Mouse (Mus musculus) forebrain, embryonic 12.5 days (tissue): ENCODE measurements around the gene Pdzrn4. TPM values are rescaled to one million over a fixed set of nuclear protein-coding genes. Genes with fewer than 3 reads are reported as not detected.
A peak's percentile ranks its signal among the peaks of the same experiment; 100 is the strongest.

ENCODE experiments used
- ATAC-seq: fragments of 200-750 bp; cut with Nextera tagmentation; 2 replicates; pipeline ENCODE4 v1.8.0; 2017; ENCODE audit warnings: moderate TSS enrichment; ENCODE audit not compliant: low FRiP score
- H3K27ac ChIP-seq: fragments of 300-500 bp; sonication (generic); 2 replicates; pipeline ENCODE4 v1.5.1; 2016; ENCODE audit warnings: mild to moderate bottlenecking
- H3K27me3 ChIP-seq: fragments of 300-500 bp; sonication (generic); 2 replicates; pipeline ENCODE4 v1.6.1; 2016; ENCODE audit warnings: mild to moderate bottlenecking
- H3K36me3 ChIP-seq: fragments of 300-500 bp; sonication (generic); replicated peaks from 2 replicates; pipeline ENCODE4 v1.6.1; 2016; ENCODE audit warnings: mild to moderate bottlenecking
- H3K4me1 ChIP-seq: fragments of 300-500 bp; sonication (generic); 2 replicates; pipeline ENCODE4 v1.6.1; 2016
- H3K4me2 ChIP-seq: fragments of 300-500 bp; sonication (generic); 2 replicates; pipeline ENCODE4 v1.6.1; 2016; ENCODE audit warnings: mild to moderate bottlenecking, moderate library complexity
- H3K4me3 ChIP-seq: fragments of 300-500 bp; sonication (generic); replicated peaks from 2 replicates; pipeline ENCODE4 v1.5.1; 2016; ENCODE audit warnings: mild to moderate bottlenecking
- H3K9ac ChIP-seq: fragments of 300-500 bp; sonication (generic); 2 replicates; pipeline ENCODE4 v1.6.1; 2016; ENCODE audit warnings: mild to moderate bottlenecking
- H3K9me3 ChIP-seq: fragments of 300-500 bp; sonication (generic); 2 replicates; pipeline ENCODE4 v1.6.1; 2016
- WGBS: fragments of 180-500 bp; shearing (Covaris S2); methylation state at CpG from one replicate; pipeline ENCODE4 v1.1.7; 2016; 5-methylcytosine and 5-hydroxymethylcytosine counted together
- polyA plus RNA-seq: library from polyadenylated mRNA; unstranded; fragments of >200 nt; fragmentation: Nextera tagmentation; extraction: Ambion mirVana; gene quantifications from 2 replicates; pipeline ENCODE4 v1.2.1, GENCODE M21; 2016

The Pdzrn4 gene
- polyA plus RNA-seq, 1 experiment from 2014 or later: 6.7 TPM

- peak overlapping the region; percentile 61; the same call in 1 of the 2 replicates for H3K27ac ChIP-seq
- peak overlapping the region; percentile 29; the same call in 1 of the 2 replicates for H3K9ac ChIP-seq
- peak overlapping the region; percentile 31 for H3K4me3 ChIP-seq
- H3K9me3 ChIP-seq: 0 out of 2 replicates have a peak, but pooled peaks cover 2% of the 10 kb centered on the region
- peak overlapping the region; percentile 55 for H3K4me2 ChIP-seq
- H3K4me1 ChIP-seq: peaks cover 32% of the 10 kb centered on the region
- ATAC-seq: peak; percentile 71
- WGBS: under 1% methylated on average over 18 of the region's 18 CpGs
- no peaks in the 10 kb centered on the region for H3K36me3 ChIP-seq
- H3K27me3 ChIP-seq: peaks cover 14% of the 10 kb centered on the region
Observed at GRCm38 (mm10) chr15:92598380-92599295, 202.0 kb downstream of the Pdzrn4 start.

DNA sequence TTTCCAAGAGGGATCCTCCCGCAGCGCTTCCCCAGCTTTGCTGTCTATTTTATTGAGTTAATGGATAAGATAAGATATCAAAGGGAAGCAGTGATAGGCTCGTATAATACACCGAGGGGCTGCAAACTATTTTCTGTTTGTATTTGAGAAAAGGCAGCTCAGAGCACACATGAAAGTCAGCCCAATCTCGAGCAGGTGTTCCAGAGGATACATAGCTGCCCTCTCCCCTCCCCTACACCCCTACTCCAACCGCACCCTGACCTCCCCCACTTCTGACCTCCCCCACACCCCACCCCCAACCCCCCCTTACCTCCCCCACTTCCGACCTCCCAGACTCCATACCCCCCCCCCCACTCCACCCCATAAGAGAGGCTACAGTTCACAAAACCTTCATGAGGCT is 202.7 kb downstream of the Pdzrn4 start:
- Histone ChIP-seq H3K36me3 (no peaks in the 10 kb centered on the region), H3K27ac (0 out of 2 replicates have a peak overlapping the region, but pooled peaks have one; percentile 61), H3K4me3 (peak overlapping the region; percentile 31), H3K9ac (peak overlapping the region; percentile 29; the same call in 1 of the 2 replicates), H3K9me3 (0 out of 2 replicates have a peak, but pooled peaks cover 6% of the 10 kb centered on the region), H3K4me2 (peak overlapping the region; percentile 55), H3K27me3 (peaks cover 18% of the 10 kb centered on the region), H3K4me1 (peaks cover 32% of the 10 kb centered on the region)
- ATAC-seq: no peak
- WGBS: 5% methylated on average over 7 of the region's 7 CpGs

DNA sequence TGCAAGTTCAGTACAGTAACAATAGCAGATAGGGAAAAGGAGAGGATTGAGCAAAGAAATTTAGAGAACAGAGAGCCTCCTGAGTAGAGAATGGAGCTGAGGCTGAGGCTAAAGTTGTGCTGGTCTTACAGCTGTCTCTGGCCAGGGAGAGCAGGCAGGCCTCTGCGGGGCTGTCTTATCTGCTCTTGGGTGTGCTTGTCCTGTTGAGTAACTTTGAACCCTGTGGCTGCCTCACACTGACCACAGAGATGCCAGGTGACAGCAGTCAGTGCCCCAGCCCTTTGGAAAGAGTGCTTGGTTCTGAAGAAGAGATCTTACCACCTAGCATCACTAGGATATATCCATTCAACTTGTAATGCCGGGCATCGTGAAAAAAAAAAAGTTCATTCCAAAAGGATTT is 214.2 kb downstream of the Pdzrn4 start:
- H3K27ac ChIP-seq: no peak overlapping the region
- no peaks in the 10 kb centered on the region for H3K9me3 ChIP-seq
- H3K27me3 ChIP-seq: no peaks in the 10 kb centered on the region
- H3K4me3 ChIP-seq: no peak overlapping the region
- no peak for ATAC-seq
- 93% methylated on average over 3 of the region's 3 CpGs for WGBS
- no peak overlapping the region for H3K4me2 ChIP-seq
- no peak overlapping the region for H3K9ac ChIP-seq
- H3K36me3 ChIP-seq: no peaks in the 10 kb centered on the region
- H3K4me1 ChIP-seq: peaks cover 12% of the 10 kb centered on the region

DNA sequence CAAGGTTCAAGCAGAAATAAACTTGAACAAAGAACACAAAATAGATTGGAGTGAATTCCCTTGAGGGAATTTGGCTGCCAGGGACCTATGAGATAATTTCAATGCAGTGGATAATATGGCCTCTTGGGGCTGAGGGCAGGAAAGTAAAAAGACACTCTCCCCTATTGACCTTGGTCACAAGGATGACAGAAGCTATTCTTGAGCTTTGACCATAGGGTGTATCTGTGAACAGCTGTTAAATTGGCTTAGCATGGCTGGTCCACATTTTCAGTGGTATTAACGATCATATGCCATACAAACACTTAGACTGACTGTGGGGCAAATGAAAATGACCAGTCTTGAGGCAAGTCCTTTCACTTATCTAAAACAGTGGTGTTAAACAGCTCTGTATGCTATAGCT is 215.7 kb downstream of the Pdzrn4 start:
- Histone ChIP-seq H3K4me3 (no peak overlapping the region), H3K27ac (no peak overlapping the region), H3K9me3 (no peaks in the 10 kb centered on the region), H3K4me2 (no peak overlapping the region), H3K36me3 (no peaks in the 10 kb centered on the region), H3K9ac (no peak overlapping the region), H3K4me1 (peaks cover 12% of the 10 kb centered on the region), H3K27me3 (no peaks in the 10 kb centered on the region)
- 38% methylated on average over 1 of the region's 1 CpGs for WGBS
- no peak for ATAC-seq

GRCm38 (mm10) chr15:92613228-92613627 is 216.5 kb downstream of the Pdzrn4 start:
- Histone ChIP-seq H3K4me2 (no peak overlapping the region), H3K9ac (no peak overlapping the region), H3K27me3 (no peaks in the 10 kb centered on the region), H3K4me3 (no peak overlapping the region), H3K9me3 (no peaks in the 10 kb centered on the region), H3K4me1 (peaks cover 12% of the 10 kb centered on the region), H3K27ac (no peak overlapping the region), H3K36me3 (no peaks in the 10 kb centered on the region)
- no peak for ATAC-seq
- WGBS: 77% methylated on average over 3 of the region's 3 CpGs

DNA sequence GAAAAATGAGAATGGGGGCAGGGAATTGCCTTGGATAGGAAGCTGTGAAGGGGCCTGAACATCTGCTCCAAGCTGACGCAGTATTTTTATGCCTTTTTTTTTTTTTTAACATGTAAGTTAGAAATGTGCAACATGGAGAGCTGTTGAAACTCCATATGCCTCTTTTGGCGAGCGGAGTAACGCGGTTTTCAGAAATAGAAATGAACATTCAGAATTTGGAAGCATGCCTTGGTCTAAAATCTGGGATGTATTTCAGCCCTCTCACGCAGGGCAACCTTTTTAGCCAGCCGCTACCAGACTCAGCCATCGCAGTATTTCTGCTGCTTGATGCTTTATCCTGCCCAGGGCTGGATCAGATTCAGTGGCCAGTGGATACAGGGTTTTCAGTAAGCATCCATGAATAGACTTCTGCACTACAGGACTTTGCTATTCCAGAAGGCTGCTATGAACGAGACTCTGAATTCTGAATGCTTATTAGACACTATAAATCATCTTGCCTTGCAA is 225.1 kb downstream of the Pdzrn4 start:
- Histone ChIP-seq H3K4me1 (no peaks in the 10 kb centered on the region), H3K27ac (0 out of 2 replicates have a peak overlapping the region, but pooled peaks have one; percentile 9), H3K9me3 (no peaks in the 10 kb centered on the region), H3K9ac (no peak overlapping the region), H3K4me3 (no peak overlapping the region), H3K36me3 (no peaks in the 10 kb centered on the region), H3K4me2 (no peak overlapping the region), H3K27me3 (no peaks in the 10 kb centered on the region)
- no peak for ATAC-seq
- 82% methylated on average over 9 of the region's 9 CpGs for WGBS

- Histone ChIP-seq H3K4me1 (no peaks in the 10 kb centered on the region), H3K27me3 (no peaks in the 10 kb centered on the region), H3K9ac (no peak overlapping the region), H3K4me2 (no peak overlapping the region), H3K9me3 (no peaks in the 10 kb centered on the region), H3K36me3 (no peaks in the 10 kb centered on the region), H3K4me3 (no peak overlapping the region), H3K27ac (no peak overlapping the region)
- no peak for ATAC-seq
- 79% methylated on average over 5 of the region's 5 CpGs for WGBS
Observed at GRCm38 (mm10) chr15:92622323-92622722, 225.6 kb downstream of the Pdzrn4 start.

- ATAC-seq: no peak
- Histone ChIP-seq H3K4me1 (peaks cover 11% of the 10 kb centered on the region), H3K9ac (no peak overlapping the region), H3K36me3 (no peaks in the 10 kb centered on the region), H3K9me3 (no peaks in the 10 kb centered on the region), H3K27ac (no peak overlapping the region), H3K4me2 (no peak overlapping the region), H3K4me3 (no peak overlapping the region), H3K27me3 (0 out of 2 replicates have a peak, but pooled peaks cover 7% of the 10 kb centered on the region)
- WGBS: 27% methylated on average over 2 of the region's 2 CpGs
Observed at GRCm38 (mm10) chr15:92629172-92629571, 232.5 kb downstream of the Pdzrn4 start.

- no peak overlapping the region for H3K4me3 ChIP-seq
- WGBS: 89% methylated on average over 14 of the region's 14 CpGs
Observed at GRCm38 (mm10) chr15:92634044-92634610, 237.4 kb downstream of the Pdzrn4 start.

DNA sequence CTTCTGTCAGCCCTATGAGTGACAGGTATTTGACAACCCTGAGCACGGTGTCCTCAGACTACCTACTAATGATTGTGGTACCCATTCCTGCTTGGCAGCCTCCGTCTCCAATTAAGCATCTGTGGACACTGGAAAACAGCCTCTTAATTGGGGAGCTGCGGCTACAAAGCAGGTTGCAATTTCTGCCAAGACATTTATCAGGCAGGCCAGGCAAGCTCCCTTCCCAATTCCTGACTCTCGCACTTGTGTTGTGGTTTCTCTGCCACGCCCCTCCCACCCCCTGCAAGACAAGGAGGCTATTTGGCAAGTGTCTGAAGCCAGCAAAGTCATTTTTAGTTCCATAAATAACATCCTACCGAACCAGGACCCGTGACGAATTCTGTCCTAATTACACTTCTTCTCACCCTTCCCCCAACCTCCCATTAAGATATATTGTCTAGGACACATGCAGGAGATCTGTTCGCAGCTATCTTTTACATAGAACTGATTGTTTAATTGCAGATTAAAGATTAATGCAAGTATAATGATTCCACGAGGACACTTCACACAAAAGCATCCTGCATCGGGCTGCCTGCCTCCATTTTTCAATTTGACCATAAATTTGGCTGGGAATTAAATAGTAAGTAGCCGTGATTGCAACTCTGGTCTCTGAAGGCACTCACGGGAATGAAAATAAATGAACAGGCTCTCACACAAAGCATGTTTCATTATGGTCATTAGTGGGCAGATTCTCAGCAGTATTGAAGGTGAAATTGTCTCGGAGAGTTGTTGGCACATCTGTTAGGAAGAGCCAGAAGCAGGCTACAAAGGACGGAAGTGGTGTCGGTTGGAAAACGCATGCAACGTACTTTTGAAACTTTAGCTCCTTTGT is 243.8 kb downstream of the Pdzrn4 start:
- 50% methylated on average over 18 of the region's 18 CpGs for WGBS
- Histone ChIP-seq H3K4me1 (0 out of 2 replicates have a peak, but pooled peaks cover 2% of the 10 kb centered on the region), H3K27me3 (no peaks in the 10 kb centered on the region), H3K9me3 (no peaks in the 10 kb centered on the region), H3K36me3 (no peaks in the 10 kb centered on the region), H3K27ac (peak overlapping the region; percentile 25; the same call in 1 of the 2 replicates), H3K4me2 (peak overlapping the region; percentile 19), H3K9ac (no peak overlapping the region), H3K4me3 (no peak overlapping the region)
- peak; percentile 85 for ATAC-seq

More at GRCm38 (mm10) chr15:92634044-92634610, 237.4 kb downstream of the Pdzrn4 start:
- Histone ChIP-seq H3K27me3 (0 out of 2 replicates have a peak, but pooled peaks cover 7% of the 10 kb centered on the region), H3K9ac (no peak overlapping the region), H3K9me3 (no peaks in the 10 kb centered on the region), H3K36me3 (no peaks in the 10 kb centered on the region), H3K4me2 (no peak overlapping the region), H3K4me1 (peaks cover 4% of the 10 kb centered on the region), H3K27ac (no peak overlapping the region)
- no peak for ATAC-seq

DNA sequence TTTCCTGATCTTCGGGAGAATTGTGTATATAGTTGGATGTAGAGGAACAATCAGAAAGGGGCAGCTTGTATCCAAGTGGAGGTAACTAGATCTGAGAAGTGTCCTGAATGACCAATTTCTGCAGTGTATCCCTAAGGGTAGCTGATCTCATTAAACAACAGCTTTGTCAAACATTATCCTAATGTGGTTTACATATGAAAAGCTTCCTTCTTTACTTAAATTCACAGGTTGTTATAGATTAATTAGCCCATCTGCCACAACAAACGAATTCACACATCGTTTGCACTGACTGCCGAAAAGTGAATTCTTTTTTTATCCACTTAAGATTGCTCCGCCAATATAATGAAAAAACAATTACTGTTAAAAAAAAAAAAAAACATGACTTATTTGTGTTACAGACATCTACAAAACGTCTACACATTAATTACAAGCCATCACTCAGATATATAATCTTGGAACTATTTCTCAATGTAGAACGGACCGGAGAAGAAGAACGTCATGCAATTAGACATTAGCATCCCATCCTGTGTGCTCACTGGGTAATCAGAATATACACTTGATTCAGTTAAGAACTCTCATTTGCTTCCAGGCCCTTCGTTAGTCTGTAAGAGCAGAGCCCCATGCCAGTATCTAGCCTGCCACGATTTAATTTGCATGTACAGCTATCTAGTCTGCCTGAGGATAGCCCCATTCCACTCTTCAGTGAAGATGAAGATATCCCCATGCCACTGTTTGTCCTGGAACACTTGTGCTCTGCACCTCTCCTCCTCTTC is 274.8 kb downstream of the Pdzrn4 start:
- Histone ChIP-seq H3K27ac (no peak overlapping the region), H3K9ac (no peak overlapping the region), H3K27me3 (0 out of 2 replicates have a peak, but pooled peaks cover 3% of the 10 kb centered on the region), H3K4me3 (no peak overlapping the region), H3K9me3 (no peaks in the 10 kb centered on the region), H3K36me3 (no peaks in the 10 kb centered on the region), H3K4me1 (no peaks in the 10 kb centered on the region), H3K4me2 (no peak overlapping the region)
- ATAC-seq: no peak
- 59% methylated on average over 11 of the region's 11 CpGs for WGBS
